Mouse (Mus musculus) skeletal muscle tissue, adult 2 months (tissue): ENCODE data around the gene Ston1.

Experiments
- DNase-seq: peaks from one replicate; pipeline ENCODE4 v3.0.0-alpha.2; 2012; ENCODE audit warnings: low read depth, low spot score

Gene Ston1

GRCm38 (mm10) chr17:88597222-88598055 is at the start of gene Ston1:
Gene Ston1 (plus strand): TSS chr17:88597684.
- peak; percentile 40 for DNase-seq

- no peak for DNase-seq
Measured at GRCm38 (mm10) chr17:88549411-88550191, 47.9 kb upstream of the Ston1 start.

GRCm38 (mm10) chr17:88550351-88550750 is 47.1 kb upstream of the Ston1 start:
- DNase-seq, result no peak

- peak; percentile 21 for DNase-seq
Measured at GRCm38 (mm10) chr17:88550981-88551940, 46.2 kb upstream of the Ston1 start.

DNA sequence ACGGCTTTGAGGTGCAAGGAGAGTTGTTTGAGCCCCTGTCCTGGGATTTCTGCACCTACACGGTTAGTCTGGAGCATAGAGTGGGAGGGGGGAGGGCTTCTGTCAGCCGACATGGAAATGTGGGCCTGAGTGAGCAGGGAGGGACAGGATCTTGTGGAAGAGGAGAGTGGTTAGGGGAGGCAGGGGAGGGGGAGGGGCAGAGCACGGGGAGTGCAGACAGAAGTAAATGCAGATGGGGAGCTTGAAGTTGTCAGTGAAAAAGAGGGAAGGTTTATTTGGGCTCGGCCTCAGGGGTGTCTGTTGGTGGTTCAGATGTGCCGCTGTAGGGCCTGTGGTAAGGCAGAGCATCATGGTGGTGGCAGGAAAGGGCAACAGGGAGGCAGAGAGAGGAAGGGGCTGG is 44.9 kb upstream of the Ston1 start:
- no peak for DNase-seq

DNA sequence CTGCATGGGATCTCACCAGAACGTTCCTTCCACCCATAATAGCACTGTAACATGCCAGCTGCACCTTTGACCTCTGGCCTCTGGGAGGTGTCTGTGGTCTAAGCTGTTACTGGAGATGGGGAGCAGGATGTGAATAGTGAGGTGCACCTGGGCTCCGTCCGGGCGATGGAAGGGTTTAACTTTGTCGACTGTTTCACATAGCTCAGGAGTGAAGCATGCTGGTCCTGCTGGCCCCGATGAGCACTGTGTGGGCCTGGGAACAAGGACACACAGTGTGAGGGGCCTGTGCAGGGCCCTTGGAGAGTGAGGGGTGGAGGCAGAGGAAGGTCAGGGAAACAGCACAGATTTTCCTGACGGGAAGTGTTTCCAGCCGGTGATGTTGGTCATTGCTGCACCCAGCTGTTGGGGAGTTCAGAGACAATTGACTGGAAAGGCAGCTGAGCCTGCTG is 44.5 kb upstream of the Ston1 start:
- no peak for DNase-seq

- no peak for DNase-seq
Measured at GRCm38 (mm10) chr17:88553473-88554087, 43.9 kb upstream of the Ston1 start.

GRCm38 (mm10) chr17:88556176-88556575 is 41.3 kb upstream of the Ston1 start:
- no peak for DNase-seq

DNA sequence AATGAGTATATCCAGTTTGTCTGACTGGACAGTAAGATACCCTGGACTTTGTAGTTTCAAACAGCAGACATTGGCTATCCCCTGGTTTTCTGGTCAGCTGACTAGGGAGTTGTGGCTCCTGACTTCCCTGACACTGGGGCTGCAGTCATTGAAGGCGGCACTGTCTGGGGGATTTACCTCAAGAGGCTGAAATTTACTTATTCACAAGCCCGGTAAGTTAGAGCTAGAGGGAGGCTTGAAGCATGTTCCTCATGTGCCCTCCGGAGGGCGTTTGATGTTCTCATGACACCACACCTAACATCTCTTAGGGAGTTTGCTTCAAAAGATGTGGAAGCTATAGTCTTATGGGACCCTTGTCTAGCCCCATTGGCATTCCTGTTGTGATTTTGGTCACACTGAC is 40.8 kb upstream of the Ston1 start:
- no peak for DNase-seq

GRCm38 (mm10) chr17:88558168-88558842 is 39.2 kb upstream of the Ston1 start:
- peak; percentile 23 for DNase-seq

GRCm38 (mm10) chr17:88563611-88564010 is 33.9 kb upstream of the Ston1 start:
- DNase-seq, result no peak

GRCm38 (mm10) chr17:88569807-88570540 is 27.5 kb upstream of the Ston1 start:
- DNase-seq, result no peak

- no peak for DNase-seq
Measured at GRCm38 (mm10) chr17:88570784-88571183, 26.7 kb upstream of the Ston1 start.

GRCm38 (mm10) chr17:88574811-88575210 is 22.7 kb upstream of the Ston1 start:
- no peak for DNase-seq

DNA sequence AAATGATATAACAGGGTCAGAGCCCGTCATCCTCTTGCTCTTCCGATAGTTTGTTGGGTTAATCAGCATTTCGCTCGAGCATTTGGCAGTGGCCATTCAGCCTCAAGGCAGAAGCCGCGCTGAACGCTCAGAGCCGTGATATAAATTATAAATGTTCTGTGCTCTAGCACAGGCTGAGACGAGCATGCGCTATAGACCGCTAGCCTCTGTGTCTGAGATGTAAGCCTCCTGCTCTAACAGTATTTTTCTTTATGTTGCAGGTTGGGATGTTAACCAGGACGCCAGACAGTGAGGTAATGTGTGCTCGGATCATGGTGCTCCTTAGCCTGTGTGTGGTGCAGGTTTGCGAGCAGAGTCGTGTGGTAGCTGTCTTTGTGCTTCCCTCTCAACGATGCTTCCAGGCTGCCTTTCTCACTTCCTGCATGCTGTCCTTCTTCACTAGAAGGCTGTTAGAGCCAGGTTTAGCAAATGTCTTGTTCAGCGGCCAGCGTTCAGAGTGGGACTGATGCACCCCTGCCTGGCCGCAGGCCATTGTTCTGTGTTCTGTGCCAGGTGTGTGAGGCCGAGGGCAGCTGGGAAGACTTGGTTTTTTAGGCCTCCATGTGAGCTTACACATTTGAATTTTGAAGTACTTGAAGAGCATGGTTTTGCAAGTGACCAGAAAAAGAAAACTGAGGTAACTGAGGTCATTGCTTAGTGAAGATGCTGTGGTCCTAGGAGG is 18.8 kb upstream of the Ston1 start:
- no peak for DNase-seq

DNA sequence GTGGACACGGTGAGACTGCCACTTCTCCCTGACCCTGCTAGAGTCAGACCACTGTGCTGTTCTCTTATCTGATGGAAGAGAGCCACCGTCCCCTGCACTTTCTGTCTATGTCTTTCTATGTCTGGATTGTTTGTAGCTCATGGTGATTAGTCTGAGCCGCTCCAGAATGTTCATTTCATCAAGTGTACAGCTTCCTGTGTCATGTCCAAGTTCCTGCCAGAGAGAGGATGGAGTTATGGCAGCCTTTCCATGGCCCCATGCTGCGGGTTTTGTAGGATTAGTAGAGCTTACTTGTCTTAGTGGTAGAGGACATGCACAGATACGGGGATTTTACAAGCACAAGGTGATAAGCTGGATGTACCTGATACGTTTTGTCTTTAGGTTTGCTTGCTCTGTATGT is 16.9 kb upstream of the Ston1 start:
- DNase-seq, result no peak

DNA sequence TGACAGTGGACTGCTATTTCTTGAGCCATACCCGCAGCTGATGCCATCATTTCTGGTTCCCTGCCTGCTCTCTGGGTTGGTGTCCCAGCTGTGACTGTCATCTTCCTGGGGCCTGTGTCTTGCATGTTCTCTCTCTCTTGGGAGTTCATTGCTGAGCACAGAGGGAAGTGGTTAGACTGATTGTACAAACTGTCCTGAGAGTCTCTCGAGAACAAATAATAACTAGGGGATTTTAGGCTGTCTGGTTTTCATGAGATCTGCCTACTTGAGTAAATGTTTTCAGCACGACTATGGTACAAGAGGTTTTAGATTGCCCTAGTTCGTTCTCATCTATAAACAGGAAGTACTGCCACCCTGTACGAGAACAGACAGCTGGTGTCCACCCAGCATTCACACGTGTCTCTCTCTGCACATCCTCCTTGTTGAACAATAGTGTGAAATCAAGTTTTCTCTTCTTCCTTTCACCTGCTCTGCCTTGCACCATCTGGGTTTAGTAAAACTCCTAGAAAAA is 15.9 kb upstream of the Ston1 start:
- DNase-seq, result peak; percentile 22

DNA sequence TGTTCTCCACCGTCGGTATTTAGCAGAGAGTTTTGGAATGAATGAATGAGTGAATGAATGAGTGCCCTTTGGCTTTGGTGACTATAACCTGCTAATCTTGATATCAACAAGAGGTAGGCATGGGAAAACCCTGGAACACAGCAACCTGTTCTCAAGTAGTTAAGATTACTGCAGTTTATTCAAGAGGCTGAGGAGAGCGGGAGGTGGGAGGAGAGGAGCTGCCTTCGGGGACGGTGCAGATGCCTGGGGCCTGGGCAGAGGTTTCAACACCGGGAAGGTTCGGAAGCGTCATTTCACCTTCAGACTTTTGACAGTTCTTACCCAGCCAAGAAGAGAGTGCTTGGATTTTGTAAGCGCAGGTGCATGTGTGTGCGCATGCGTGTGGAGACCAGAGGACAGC is 14.5 kb upstream of the Ston1 start:
- no peak for DNase-seq

DNA sequence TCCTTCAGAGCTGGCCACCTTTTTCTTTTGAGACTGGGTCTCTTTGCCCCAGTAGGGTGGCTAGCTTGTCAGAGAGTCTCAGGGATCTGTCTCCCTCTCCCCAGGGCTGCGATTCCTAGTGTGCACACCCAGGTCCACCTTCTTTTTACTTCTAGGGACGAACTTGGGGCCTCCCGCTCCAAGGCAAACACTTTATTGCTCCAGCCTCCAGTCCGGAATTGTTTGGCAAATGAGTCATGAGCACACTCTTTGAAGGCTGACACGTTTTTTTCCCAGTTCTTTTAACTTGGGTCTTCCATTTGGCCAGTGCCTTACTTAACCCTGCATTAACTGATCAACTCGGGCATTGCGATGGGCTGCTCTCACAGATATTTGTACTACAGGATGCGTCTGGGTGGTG is 14.1 kb upstream of the Ston1 start:
- no peak for DNase-seq
